Mouse (Mus musculus) left cerebral cortex, adult 11 months (tissue): Measurements from ENCODE around the gene Bri3.

Experiments
- DNase-seq: peaks from one replicate; pipeline ENCODE4 v3.0.0; 2022; ENCODE audit warnings: low spot score

Gene Bri3

DNA sequence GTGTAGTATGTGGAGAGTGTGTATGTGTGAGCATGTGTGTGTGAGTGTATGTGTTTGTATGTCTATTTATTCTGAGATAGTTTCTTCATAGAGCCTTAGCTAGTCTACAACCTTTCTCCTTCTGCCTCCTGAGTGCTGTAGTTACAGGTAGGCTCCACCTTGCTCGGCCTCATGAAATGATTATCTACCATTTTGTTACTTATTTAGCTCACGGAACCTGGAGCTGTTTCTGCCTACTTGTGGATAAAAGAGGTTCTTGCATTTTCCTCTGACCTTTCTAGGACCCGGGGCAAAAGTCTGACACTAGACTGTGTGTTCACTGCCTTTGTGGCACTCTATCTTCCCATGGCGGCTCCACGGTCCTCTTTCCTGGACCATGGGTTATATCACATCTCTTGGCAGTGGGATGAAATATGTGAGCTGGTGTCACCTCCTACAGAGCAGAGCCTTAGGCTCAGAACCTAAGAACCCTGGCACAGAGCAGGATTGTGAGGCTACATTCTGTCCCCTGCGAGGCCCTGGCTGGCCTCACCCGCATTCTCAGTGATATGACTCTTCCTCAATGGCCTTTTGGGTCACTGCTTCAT lies at the start of gene Bri3:
Gene Bri3, plus strand, starts transcription at position 537 of the 587 bp plus-strand sequence.
- DNase-seq = no peak

DNA sequence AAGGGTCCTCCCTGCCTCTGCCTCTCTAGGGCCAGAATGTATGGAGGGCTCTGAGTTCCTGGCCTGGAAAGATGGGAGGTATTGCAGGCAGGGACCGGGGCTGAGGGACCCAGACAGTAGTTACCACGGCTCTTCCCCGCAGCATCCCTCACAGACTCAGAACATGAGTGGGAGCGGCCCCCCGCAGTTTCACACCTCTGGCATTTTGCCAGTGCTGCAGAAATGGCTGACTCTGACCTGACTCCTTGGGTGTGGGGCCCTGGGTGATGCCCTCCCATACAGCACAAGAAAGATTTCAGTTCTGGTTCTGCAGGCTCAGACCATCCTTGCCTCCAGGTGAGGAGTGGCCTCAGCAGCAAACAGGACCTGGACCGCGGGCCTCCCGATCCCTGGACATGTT lies 48.7 kb upstream of the Bri3 start:
- DNase-seq = no peak

DNA sequence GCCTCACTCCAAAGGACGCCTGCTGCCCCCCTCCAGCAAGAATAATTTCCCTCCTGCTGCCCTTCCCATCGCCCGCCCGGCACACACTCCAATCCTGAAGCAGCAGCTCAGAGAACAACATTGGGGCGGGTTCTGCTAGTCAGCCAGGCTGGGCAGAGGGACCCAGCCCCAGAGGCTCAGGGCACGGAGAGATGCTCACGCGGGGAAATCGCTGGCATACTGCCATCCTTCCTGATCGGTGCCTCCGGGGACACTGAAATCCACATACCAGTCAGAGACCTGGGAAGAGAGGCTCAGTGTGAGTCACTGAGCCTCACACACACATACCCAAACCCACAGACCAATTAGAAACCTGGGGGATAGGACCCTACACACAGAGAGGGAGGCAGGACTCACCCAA lies 43.6 kb upstream of the Bri3 start:
- DNase-seq = no peak

DNA sequence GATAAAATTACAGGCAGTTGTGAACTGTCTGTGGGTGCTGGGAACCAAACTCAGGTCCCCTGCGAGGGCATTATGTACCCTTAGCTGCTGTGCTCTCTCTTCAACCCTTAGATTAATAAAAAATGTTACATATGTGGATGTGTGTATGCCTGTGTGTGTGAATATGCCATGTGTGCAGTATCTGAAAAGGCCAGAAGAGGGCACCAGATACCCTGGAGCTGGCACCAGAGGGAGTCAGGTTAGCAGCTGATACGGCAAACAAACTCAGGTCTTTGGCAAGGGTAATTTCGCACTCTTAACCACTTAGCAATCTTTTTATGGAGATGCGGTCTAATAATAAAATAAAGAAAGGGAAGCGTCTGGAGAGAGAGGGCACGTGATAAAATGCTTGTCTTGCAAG lies 41.8 kb upstream of the Bri3 start:
- no peak for DNase-seq

DNA sequence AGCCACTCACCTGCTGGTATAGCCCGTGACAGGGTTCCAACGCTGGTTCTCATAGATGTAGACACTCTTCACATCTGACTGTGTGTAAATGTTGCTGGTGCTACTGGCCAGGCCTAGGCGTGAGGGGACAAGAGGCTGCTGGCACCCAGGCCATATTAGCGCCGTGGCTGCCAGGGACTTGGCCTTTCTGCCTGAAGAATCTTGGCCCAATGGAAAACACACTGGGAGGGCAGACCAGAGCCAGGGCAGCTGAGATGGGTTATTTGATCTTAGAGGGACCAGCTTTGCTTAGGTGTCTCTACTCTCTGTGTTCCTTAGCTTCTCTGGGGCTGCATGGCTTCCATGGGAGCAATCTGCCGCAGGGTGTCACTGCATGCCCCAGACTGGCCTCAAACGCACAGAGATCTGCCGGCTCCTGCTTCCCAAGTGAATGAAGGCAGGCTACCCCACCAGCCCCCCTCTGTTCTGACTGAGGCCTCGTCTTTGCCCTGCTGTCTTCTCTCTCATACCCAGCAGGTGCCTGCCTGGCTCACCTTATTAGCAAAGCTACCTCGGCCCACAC lies 40.8 kb upstream of the Bri3 start:
- DNase-seq = no peak

DNA sequence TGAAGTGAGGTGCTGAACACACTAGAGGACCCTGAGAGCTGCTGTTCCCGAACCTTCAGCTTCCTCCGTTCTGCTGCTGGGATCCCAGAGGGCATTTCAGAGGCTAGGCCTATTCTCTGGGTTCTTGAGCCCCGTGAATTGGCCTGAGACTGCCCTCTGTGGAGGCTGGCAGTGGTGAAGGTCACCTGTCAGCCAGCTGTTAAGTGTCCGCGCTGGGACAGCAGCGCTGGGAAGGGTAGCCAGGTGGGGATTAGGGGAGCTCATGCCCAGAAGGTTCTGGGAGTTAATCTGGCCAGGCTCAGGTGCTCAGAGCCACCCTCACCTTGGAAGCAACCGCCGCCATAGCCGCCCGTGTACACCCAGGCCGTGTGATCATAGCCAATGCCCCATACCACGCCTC lies 39.9 kb upstream of the Bri3 start:
- DNase-seq = no peak

DNA sequence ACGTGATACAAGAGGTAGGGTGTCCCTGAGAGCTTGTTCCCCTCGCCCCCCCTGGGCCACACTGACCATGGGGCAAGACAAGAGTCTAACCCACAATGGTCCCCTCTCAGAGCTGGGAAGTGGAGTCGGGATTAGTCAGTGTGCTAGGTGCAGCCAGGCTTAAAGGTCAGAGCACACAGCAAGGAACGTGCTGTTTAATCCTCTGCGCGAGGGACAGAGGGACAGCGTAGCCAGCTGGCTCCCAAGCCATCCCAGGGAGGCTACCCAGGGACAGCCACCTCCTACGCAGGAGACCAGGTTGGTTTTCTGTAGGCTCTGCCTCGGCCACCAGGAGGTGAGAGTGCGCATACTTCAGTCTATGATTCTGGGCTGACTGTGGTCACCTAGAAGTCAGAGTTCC lies 39.3 kb upstream of the Bri3 start:
- DNase-seq = no peak

DNA sequence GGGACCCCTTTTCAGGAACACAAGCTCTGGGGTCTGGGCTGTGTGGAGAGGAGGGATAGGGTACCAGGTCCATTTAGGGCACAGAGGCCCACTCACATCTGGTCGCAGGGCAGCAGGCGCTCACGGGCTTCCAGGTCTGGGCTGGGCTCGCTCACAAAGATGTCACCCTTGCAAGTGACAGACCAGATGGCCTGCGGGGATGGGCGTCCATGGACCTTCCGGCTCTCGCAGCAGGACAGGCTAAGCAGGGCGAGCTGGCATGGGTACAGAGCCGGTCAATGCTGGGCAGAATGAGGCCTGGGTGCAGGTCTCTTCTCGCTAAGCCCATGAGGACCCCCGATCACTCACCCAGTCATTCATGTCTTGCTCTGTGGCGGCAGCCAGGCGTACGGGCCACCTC lies 38.2 kb upstream of the Bri3 start:
- DNase-seq = no peak

DNA sequence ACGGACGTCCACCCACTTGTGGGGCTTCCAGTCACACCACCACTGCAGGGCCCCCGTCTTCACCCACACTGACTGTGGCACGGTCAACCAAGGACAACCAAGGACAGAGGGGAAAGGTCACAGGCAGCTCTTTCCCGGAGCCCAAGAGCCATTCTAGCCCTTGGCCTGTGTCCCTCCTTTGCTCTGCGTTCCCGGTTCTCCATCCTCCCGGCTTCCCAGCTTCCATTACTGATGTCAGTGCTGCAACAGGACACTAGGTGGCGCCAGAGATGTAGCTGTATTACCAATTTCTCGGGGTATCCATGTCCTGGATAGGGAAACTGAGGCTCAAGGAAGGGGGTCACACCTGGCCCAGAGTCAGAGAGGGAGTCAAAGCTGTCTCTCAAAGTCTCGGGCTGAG lies 36.8 kb upstream of the Bri3 start:
- DNase-seq = no peak

DNA sequence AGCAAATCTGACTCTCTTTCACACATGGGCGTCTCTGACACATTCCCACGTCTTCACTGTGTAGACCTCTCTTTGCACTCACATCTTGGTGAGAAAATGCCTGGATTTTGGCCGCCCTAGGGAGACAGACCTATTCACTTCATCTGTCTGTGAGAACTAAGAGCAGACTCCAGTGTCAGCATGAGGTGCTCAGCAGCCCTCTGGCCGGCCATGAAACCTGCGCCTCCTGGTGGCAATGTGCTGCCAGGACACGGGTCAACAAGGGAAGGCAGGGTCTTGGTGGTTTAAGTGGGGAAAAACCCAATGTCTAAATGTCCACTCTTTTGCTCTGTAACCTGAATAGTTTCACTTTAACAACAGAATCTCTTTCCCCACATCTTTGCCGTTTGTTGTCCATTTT lies 29.8 kb upstream of the Bri3 start:
- no peak for DNase-seq

DNA sequence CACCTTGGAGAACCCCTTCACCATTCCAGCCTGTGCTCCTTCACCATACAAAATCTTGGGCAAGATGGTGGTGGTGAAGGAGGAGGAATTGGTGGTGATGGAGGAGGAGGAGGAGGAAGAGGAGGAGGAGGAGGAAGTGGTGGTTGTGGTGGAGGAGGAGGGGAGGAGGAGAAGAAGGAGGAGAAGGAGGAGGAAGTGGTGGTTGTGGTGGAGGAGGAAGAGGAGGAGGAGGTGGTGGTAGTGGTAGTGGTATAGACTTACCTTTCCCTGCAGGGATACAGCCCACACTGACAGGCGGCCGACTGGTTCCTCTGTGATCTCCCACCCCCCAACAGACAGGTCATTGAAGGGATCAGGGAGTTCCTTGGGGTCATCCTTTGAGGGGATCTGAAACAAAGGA lies 28.2 kb upstream of the Bri3 start:
- no peak for DNase-seq

DNA sequence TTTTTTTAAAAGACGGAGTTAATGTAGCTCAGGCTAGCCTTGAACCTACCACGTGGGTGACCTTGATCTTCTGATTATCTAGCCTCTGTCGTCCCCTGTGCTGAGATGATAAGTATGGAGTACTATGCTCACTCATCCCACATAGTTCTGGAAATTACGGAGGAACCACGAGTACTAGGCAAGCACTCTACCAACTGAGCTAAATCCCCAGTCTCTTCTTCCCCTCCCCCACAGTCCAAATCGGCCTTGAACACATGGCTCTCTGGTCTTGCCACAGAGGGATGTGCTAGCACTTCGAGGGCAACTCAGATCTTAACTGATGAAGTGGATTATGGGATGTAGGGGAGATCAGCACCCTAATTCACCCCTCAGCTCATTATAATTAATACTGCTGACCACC lies 26.2 kb upstream of the Bri3 start:
- no peak for DNase-seq

DNA sequence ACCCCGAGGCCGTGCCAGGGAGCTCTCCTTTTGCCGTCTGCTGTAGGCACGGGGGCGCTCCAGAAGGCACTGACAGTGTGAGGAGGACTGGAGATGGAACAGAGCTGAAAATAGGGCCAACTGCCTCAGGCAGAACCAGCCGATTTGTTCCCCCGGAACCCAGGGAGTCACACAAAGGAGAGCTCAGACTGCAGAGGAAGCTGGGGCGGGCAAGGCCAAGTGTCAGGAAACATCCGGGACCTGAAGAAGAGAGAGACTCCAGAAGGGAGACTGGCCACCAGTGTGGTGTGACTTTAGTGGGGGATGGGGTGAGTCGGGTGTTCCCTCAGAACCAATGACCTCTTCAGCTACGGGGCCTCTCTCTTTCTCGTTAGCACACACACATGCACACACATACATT lies 24.9 kb upstream of the Bri3 start:
- DNase-seq = no peak

DNA sequence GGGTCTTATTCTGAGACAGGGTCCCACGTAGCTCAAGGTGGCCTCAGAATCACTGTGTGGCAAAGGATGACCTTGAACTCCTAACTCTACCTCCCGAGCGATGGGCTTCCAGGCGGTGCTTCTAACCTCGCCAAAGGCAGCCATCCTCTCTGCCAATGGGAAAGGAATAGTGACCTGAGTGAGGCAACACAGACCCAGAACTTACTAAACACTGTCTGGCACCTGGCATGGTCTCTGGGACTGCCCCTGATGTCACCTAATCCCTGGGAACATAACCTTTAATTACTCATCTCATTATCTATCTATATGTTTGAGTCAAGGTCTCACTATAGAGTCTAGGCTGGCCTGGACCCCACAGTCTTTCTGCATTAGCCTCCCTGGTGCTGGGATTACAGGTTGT lies 24.3 kb upstream of the Bri3 start:
- no peak for DNase-seq

DNA sequence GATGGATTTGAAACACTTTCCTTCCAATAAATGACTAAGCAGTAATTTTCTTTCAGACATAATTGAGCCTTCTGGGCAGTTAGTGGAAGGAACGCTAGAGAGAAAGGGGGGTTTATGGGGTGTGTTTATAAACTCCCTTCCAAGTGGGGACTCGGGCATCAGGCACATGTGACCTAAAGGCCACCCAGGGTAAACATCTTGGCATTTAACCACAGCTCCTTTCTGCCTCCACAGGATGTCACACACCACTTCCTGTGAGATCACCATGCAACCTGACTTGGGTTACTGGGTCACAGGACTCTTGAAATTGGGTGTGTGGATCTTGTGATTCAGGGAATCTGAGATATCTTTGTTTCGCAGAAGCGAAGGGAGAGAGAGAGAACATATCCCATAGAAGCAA lies 22.9 kb upstream of the Bri3 start:
- DNase-seq = no peak

DNA sequence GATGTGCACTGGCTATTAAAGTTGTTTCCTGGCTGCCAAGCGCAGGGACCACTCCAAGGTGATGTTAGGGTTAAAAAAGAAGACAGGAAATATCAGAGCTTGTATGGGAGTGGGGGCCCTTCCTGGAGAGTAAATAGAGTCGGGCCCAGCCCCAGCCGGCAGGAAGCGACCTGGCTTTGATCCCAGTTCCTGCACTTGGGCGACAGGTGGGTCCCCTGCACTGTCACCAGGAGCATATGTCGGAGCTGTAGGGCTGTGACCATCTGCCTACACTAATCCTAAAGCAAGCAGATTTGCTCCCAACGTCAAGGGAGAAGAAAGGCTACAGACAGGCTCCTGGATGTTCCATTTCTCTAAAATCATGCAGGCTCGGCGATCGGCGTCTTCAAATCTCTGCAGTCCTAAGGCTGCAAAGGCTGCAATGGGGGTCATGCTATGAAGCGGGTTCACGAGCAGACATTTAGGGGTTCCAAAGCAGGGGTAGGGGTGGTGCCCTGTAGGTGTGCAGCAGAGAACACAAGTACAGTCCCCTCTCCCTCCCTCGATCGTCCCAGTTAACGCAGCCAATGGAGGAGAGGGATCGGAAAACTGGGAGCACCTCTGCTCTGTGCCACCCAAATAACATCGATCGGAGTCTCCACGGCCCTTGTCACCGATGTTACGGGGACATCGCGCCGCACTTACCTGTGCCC lies 21.3 kb upstream of the Bri3 start:
- DNase-seq = no peak

DNA sequence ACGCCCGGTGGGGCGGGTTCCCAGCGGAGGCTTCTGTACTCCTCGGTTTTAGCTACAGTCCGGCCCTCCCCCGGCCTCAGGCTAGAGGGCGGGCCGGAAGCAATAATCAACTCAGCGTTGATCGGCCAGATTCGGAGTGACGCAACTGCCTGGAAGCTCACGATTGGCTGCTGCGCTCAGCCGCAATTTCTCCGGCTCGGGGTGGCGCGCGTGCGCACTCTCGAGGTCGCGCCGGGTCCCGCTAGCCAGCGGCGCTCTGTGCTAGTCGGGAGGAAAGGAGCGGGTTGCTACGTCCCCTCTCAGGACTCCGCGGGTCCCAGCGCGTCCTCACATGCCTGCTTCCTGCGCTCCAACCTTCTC lies 20.8 kb upstream of the Bri3 start, which contains the start of gene Tecpr1:
Gene Tecpr1, minus strand, starts transcription at position 113 of the 360 bp plus-strand sequence.
- DNase-seq = peak; percentile 91

DNA sequence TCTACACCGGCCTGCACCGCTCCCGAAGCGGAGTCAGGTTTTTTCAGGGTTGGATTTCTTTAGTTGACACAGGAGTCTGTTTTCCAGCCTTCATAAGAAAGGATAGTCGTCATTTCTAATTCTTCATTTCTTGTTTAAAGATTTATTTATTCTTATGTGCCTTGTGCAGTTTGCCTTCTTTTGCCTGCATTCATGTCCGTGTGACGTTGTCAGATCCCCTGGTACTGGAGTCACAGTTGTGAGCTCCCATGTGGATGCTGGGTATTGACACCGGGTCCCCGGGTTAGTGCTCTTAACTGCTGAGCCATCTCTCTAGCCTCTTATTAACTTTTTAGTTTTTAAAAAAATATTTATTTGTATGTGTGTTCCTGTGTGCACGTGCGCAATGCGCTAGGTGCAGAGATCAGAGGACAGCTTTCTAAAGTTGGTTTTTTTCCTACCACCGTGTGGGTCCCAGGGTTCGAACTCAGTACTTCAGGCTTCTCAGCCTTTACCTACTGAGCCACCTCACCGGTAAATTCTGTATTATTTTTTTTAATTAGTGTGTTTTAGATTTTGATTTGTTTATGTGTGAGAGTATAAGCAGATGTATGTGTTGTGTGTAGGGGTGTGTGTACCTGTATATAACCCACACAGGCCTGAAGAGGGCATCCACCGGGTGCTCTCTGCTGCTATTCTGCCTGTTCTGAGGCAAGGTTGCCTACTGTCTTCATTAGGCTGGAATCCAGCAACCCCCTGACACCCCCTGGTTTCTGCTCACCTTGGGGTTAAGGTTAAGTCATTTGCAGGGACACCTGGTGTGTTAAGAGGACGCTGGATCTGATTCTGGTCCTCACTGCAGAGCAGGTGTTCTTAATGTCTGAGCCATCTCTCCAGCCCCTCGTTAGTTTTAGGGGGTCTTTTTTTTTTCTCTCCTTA lies 20.1 kb upstream of the Bri3 start:
- DNase-seq = no peak

DNA sequence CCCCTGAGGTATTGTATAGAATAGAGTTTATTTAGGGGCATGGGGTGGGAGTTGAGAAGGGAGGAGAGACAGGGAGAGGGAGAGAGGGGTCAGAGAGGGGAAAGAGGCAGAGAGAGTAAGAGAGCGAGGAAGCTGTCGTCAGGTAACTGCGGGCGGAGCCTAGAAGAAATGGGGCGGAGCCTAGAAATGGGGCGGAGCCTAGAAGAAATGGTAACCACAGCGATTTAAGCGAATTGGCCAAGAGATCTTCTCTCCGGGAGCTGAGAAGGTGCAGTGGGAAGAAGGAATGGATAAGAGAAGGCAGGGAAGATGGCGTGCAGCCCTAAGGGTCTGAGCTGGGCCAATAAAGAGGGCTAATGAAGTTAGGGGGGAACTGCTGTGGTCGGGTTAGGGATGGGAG lies 18.0 kb upstream of the Bri3 start:
- DNase-seq = no peak

DNA sequence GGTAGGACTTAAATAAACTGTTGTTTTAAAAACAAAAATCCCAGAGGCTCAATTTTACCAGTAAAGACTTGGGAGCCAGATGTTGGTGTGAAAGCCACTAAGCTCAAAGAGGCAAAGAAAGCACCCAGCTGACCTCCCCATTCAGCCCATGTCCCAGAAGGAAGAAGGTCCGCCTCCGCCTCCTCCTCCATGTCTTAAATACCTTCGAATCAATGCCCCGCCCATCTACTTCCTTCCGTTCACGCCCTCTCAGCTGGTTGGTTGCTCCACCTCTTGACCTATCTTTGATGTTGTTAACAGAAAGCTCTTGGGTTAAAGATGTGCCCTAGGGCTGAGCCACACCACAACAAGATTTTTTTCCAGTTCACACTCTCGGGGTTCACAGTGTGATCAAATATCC lies 14.0 kb upstream of the Bri3 start:
- no peak for DNase-seq

DNA sequence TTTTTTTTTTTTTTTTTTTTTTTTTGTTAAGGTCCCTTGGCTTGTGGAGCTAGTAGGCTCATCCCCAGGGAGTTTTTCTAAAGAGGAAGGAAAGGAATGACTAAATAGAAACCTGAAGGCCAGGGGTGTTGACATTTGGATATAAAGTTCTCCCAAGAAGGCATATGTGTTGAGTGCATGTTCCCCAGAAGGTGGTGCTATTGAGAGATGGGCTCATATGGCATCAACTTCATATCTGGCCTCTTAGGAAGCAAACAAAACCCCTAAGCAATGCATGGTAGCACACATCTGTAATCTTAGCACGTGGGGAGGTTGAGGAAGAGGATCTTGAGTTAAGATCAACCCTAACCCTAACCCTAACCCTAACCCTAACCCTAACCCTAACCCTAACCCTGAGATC lies 12.8 kb upstream of the Bri3 start:
- DNase-seq = no peak

DNA sequence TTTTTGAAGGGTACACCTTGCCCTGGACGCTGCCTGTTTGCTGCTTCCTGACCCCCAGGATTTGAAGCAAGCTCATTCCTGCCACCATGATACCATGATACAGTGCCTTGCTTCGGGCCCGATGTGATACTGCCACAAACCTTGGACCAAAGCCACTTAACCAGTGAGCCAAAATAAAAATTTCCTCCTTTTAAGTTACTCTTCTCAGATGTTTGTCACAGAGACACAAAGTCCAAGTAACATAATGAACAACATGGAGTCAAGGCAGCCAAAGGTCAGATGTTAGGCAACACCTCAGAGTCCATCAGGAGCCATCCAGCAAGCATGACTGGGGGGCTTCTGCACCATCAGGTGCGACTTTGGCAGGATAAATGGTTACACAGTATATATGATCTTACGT lies 11.7 kb upstream of the Bri3 start:
- DNase-seq = no peak

DNA sequence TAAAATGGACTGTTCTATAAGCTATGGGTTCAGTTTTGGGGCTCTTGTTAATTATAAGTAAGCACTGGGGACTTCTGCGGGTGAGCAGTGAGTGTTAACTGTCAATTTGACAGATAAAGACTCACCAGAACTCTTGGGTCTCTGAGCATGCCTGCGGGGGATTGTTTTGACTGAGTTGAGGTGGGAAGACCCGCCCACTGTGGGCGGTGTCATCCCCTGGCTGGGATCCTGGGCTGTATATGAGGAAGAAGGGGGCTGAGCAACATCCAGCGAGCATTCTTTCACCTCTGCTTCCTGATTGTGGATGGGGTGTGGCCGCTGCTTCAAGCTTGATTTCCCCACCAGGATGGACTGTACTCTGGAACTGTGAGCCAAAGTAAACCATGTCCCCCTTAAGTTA lies 10.0 kb upstream of the Bri3 start:
- no peak for DNase-seq
